Mouse (Mus musculus): ENCODE measurements around the gene Mindy4.

GRCm38 (mm10) chr6:55322980-55323379 is 119.8 kb downstream of the Mindy4 start:
- no peak for TF ChIP-seq CTCF (IDR thresholded peaks at IDR 0.05; ENCODE audit: extremely low read depth, insufficient read depth, insufficient read length, insufficient replicate concordance)
- no peak for TF ChIP-seq POLR2A (IDR thresholded peaks at IDR 0.05; ENCODE audit: low read depth, low read length)
